Mouse (Mus musculus) liver, embryonic 14.5 days (tissue): ENCODE data around the gene Mei1.

Experiments used
- CTCF ChIP-seq: IDR thresholded peaks from 2 replicates; pipeline ENCODE4 v1.5.1; 2016; ENCODE audit warnings: antibody characterized with exemption, low read depth, control low read depth
- EP300 ChIP-seq: IDR thresholded peaks from 2 replicates; pipeline ENCODE4 v1.6.1; 2016; ENCODE audit warnings: antibody characterized with exemption, low read depth

- TF ChIP-seq CTCF (peak; percentile 45), EP300 (peak; percentile 42)
These were observed 94.2 kb downstream of the Mei1 start for GRCm38 (mm10) chr15:82164061-82164399.
